Mouse (Mus musculus) forebrain, postnatal 0 days (tissue): ENCODE measurements around the gene Cyp51. TPM values are rescaled to one million over a fixed set of nuclear protein-coding genes. Genes with fewer than 3 reads are reported as not detected.

ENCODE experiments used
- ATAC-seq: fragments of 200-750 bp; cut with Nextera tagmentation; 2 replicates; pipeline ENCODE4 v1.8.0; 2017; ENCODE audit warnings: mild to moderate bottlenecking, moderate library complexity
- DNase-seq: peaks from one replicate; pipeline ENCODE4 v3.0.0-alpha.2; 2015
- H3K27ac ChIP-seq: fragments of 300-500 bp; sonication (generic); 2 replicates; pipeline ENCODE4 v1.5.1; 2014; ENCODE audit warnings: low read depth, mild to moderate bottlenecking, antibody characterized with exemption, low read length, moderate library complexity, mixed read lengths
- H3K27me3 ChIP-seq: fragments of 300-500 bp; sonication (generic); 2 replicates; pipeline ENCODE4 v1.6.1; 2014; ENCODE audit warnings: mild to moderate bottlenecking, low read length, mixed read lengths; ENCODE audit not compliant: insufficient read depth
- H3K36me3 ChIP-seq: fragments of 300-500 bp; sonication (generic); 2 replicates; pipeline ENCODE4 v1.6.1; 2014; ENCODE audit warnings: mild to moderate bottlenecking, moderate library complexity; ENCODE audit not compliant: insufficient read depth
- H3K4me1 ChIP-seq: fragments of 300-500 bp; sonication (generic); 2 replicates; pipeline ENCODE4 v1.6.1; 2014; ENCODE audit warnings: antibody characterized with exemption; ENCODE audit not compliant: insufficient read depth
- H3K4me2 ChIP-seq: fragments of 300-500 bp; sonication (generic); 2 replicates; pipeline ENCODE4 v1.6.1; 2014; ENCODE audit warnings: low read depth, mild to moderate bottlenecking, moderate library complexity
- H3K4me3 ChIP-seq: fragments of 300-500 bp; sonication (generic); 2 replicates; pipeline ENCODE4 v1.5.1; 2014; ENCODE audit warnings: low read depth, low read length, mixed read lengths
- H3K9ac ChIP-seq: fragments of 300-500 bp; sonication (generic); 2 replicates; pipeline ENCODE4 v1.6.1; 2014; ENCODE audit warnings: mild to moderate bottlenecking
- H3K9me3 ChIP-seq: fragments of 300-500 bp; sonication (generic); 2 replicates; pipeline ENCODE4 v1.6.1; 2016; ENCODE audit warnings: low read length
- CTCF ChIP-seq: sonication (generic); IDR thresholded peaks from 2 replicates; pipeline ENCODE4 v1.5.1; 2016; ENCODE audit warnings: antibody characterized with exemption, control low read depth, low read depth
- WGBS: fragments of 180-500 bp; shearing (Covaris S2); extraction: QIAGEN DNeasy Blood & Tissue Kit; methylation state at CpG from one replicate; pipeline ENCODE4 v1.1.7; 2014; 5-methylcytosine and 5-hydroxymethylcytosine counted together
- polyA plus RNA-seq: library from polyadenylated mRNA; unstranded; fragments of >200 nt; fragmentation: Nextera tagmentation; extraction: Ambion mirVana; gene quantifications from 2 replicates; pipeline ENCODE4 v1.2.1, GENCODE M21; 2015
- total RNA-seq: library from RNA; depleted of rRNA; stranded (reverse); fragments of >200 nt; gene quantifications from 2 replicates; pipeline ENCODE4 v1.2.3, GENCODE M21; 2014

The Cyp51 gene
- total and polyA plus RNA-seq, 2 experiments from 2014 or later = 107 to 291 TPM

- DNase-seq (no peak), ATAC-seq (no peak)
- peaks cover 31% of the 10 kb centered on the region for H3K36me3 ChIP-seq
- 88% methylated on average over 4 of the region's 4 CpGs for WGBS
- no peaks in the 10 kb centered on the region for H3K27me3 ChIP-seq
- 0 out of 2 replicates have a peak, but pooled peaks cover 4% of the 10 kb centered on the region for H3K4me1 ChIP-seq
- no peak overlapping the region for H3K4me2 ChIP-seq
- H3K4me3 ChIP-seq = no peak overlapping the region
- H3K9ac ChIP-seq = no peak overlapping the region
- no peak for TF ChIP-seq CTCF
- no peaks in the 10 kb centered on the region for H3K9me3 ChIP-seq
- no peak overlapping the region for H3K27ac ChIP-seq
These were observed 3.5 kb downstream of the Cyp51 start for GRCm38 (mm10) chr5:4101031-4101430.

DNA sequence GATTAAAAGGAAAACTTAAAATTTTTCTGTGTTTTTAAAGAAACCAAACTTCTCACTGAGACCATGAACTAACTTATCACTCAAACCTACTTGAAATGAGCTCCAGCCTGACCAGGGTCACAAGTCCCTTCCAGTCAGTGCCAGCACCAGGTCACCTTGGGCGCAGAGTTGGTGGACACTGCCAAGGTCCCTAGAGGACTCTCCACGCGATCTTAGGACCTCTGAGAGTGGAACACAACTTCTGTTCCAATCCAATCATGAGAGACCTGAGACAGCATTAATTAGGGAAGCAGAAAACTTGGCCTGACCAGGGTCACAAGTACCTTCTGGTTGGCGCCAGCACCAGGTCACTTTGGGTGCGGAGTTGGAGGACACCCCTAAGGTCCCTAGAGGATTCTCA is 10.1 kb downstream of the Cyp51 start:
- H3K9me3 ChIP-seq = no peaks in the 10 kb centered on the region
- no peaks in the 10 kb centered on the region for H3K27me3 ChIP-seq
- DNase-seq = no peak
- WGBS = 98% methylated on average over 5 of the region's 5 CpGs
- H3K36me3 ChIP-seq = peaks cover 53% of the 10 kb centered on the region
- H3K4me3 ChIP-seq = no peak overlapping the region
- no peaks in the 10 kb centered on the region for H3K4me1 ChIP-seq
- no peak for TF ChIP-seq CTCF
- ATAC-seq = no peak
- no peak overlapping the region for H3K9ac ChIP-seq
- no peak overlapping the region for H3K4me2 ChIP-seq
- no peak overlapping the region for H3K27ac ChIP-seq

- Histone ChIP-seq H3K9me3 (no peaks in the 10 kb centered on the region), H3K36me3 (peaks cover 74% of the 10 kb centered on the region), H3K9ac (no peak overlapping the region), H3K4me2 (no peak overlapping the region), H3K4me3 (no peak overlapping the region), H3K27ac (no peak overlapping the region), H3K27me3 (no peaks in the 10 kb centered on the region), H3K4me1 (no peaks in the 10 kb centered on the region)
- WGBS = 92% methylated on average over 5 of the region's 5 CpGs
- DNase-seq (no peak), ATAC-seq (no peak)
- no peak for TF ChIP-seq CTCF
These were observed 16.4 kb downstream of the Cyp51 start for GRCm38 (mm10) chr5:4088190-4088589.

DNA sequence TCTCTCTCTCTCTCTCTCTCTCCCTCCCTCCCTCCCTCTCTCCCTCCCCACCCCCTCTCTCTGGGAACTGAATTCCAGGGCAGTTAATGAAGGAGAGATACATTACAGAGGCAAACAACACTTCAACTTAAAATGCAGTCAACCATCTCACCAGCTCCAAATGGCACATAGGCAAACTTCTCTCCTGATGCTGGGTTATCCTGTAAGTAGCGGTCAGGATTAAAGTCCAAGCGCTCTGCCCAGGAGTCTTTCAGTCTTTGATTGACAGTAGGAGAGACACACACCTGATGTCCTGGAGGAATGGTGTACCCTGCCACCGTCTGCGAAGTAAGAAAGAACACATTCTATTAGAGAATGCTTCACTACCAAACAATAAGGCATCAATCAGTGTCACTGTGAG is 18.2 kb downstream of the Cyp51 start:
- H3K9ac ChIP-seq = no peak overlapping the region
- no peaks in the 10 kb centered on the region for H3K27me3 ChIP-seq
- H3K4me3 ChIP-seq = no peak overlapping the region
- ATAC-seq = no peak
- WGBS = 83% methylated on average over 4 of the region's 4 CpGs
- TF ChIP-seq CTCF = no peak
- H3K4me2 ChIP-seq = no peak overlapping the region
- no peaks in the 10 kb centered on the region for H3K4me1 ChIP-seq
- no peak for DNase-seq
- peaks cover 73% of the 10 kb centered on the region for H3K36me3 ChIP-seq
- H3K9me3 ChIP-seq = no peaks in the 10 kb centered on the region
- H3K27ac ChIP-seq = no peak overlapping the region

DNA sequence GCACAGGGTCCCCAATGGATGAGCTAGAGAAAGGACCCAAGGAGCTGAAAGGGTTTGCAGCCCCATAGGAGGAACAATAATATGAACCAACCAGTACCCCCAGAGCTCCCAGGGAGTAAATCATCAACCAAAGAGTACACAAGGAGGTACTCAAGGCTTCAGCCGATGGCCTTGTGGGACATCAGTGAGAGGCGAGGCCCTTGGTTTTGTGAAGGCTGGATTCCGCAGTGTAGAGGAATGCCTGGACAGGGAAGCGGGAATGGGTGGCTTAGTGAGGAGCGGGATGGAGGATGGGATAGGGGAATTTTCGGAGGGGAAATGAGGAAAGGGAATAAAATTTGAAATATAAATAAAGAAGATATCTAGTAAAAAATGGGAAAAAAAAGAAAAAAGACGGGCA is 19.6 kb downstream of the Cyp51 start:
- DNase-seq = no peak
- TF ChIP-seq CTCF = no peak
- no peaks in the 10 kb centered on the region for H3K27me3 ChIP-seq
- no peaks in the 10 kb centered on the region for H3K9me3 ChIP-seq
- H3K36me3 ChIP-seq = peaks cover 73% of the 10 kb centered on the region
- no peak overlapping the region for H3K4me3 ChIP-seq
- WGBS = 96% methylated on average over 7 of the region's 7 CpGs
- ATAC-seq = no peak
- H3K4me1 ChIP-seq = no peaks in the 10 kb centered on the region
- no peak overlapping the region for H3K27ac ChIP-seq
- H3K4me2 ChIP-seq = no peak overlapping the region
- H3K9ac ChIP-seq = no peak overlapping the region

DNA sequence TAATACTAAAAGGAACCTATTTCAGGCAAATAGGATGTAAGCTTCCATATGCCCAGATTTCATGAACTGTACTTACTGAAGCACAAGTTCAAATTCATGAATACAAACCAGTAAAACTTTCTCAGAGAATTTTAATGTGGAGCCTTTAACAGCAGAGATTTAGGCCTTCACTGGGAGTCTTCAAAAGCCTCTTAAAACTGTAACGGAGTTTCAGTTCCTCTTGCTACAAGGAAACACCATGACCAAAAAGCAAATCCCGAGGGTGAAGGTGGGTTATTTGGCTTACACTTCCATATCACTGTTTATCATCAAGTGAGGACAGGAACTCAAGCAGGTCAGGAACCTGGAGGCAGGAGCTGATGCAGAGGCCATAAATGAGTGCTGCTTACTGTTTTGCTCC is 23.0 kb downstream of the Cyp51 start:
- Histone ChIP-seq H3K27me3 (no peaks in the 10 kb centered on the region), H3K4me2 (no peak overlapping the region), H3K27ac (no peak overlapping the region), H3K36me3 (peaks cover 76% of the 10 kb centered on the region), H3K9ac (no peak overlapping the region), H3K9me3 (no peaks in the 10 kb centered on the region), H3K4me1 (no peaks in the 10 kb centered on the region), H3K4me3 (no peak overlapping the region)
- DNase-seq (no peak), ATAC-seq (no peak)
- 84% methylated on average over 2 of the region's 2 CpGs for WGBS
- TF ChIP-seq CTCF = no peak

DNA sequence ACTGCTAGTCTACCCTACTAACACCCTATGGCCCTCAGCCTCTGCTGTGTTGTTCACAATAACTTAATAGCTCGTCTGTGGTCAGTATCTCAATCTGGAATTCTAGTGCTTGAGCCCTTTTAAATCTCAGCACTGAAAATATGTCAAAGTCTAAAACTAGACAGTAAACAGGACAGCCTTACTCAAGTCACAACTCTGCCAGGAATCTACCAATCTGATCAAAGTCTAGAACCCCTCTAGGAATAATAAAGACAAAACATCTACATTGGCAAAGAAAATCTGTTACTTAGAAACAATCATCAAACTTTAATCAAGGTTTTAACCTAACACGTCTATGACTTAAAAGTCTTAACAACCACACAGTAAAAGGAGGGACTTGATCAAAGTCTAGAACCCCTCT is 23.7 kb downstream of the Cyp51 start:
- H3K4me2 ChIP-seq = no peak overlapping the region
- TF ChIP-seq CTCF = no peak
- H3K36me3 ChIP-seq = peaks cover 73% of the 10 kb centered on the region
- H3K27ac ChIP-seq = no peak overlapping the region
- H3K4me3 ChIP-seq = no peak overlapping the region
- no peaks in the 10 kb centered on the region for H3K27me3 ChIP-seq
- H3K4me1 ChIP-seq = no peaks in the 10 kb centered on the region
- ATAC-seq = no peak
- H3K9me3 ChIP-seq = no peaks in the 10 kb centered on the region
- WGBS = 85% methylated on average over 2 of the region's 2 CpGs
- H3K9ac ChIP-seq = no peak overlapping the region
- no peak for DNase-seq

DNA sequence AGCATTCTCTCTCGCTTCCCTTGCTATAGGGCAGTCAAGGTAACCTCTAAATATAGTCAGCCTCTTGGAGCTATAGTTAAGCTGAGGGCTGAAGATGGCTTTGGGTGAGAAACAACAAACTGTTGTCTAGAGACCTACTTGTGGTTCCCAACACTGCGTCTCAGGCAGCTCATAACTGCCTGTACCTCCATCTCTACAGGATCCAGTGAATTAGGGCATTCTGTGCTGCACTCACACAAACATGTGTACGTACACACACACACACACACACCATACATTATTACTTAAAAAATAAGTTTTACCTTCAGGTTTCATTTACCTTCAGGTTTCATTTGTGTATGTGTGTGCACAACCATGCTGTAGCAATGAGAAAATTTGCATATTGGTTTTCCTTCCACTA is 25.5 kb downstream of the Cyp51 start:
- Histone ChIP-seq H3K9ac (no peak overlapping the region), H3K4me1 (no peaks in the 10 kb centered on the region), H3K27ac (no peak overlapping the region), H3K4me3 (no peak overlapping the region), H3K27me3 (no peaks in the 10 kb centered on the region), H3K4me2 (no peak overlapping the region), H3K36me3 (peaks cover 59% of the 10 kb centered on the region), H3K9me3 (no peaks in the 10 kb centered on the region)
- WGBS = 91% methylated on average over 3 of the region's 3 CpGs
- no peak for ATAC-seq
- no peak for TF ChIP-seq CTCF
- DNase-seq = no peak
